Mouse (Mus musculus) neural tube, embryonic 13.5 days (tissue): ENCODE results near the gene Rimbp2. TPM values are rescaled to one million over a fixed set of nuclear protein-coding genes. Genes with fewer than 3 reads are reported as not detected.
A peak's percentile ranks its signal among the peaks of the same experiment; 100 is the strongest.

Source experiments
- ATAC-seq: fragments of 200-750 bp; cut with Nextera tagmentation; 2 replicates; pipeline ENCODE4 v1.8.0; 2017; ENCODE audit warnings: low read depth, mild to moderate bottlenecking, moderate TSS enrichment, moderate library complexity
- H3K27ac ChIP-seq: fragments of 300-500 bp; sonication (generic); replicated peaks from 2 replicates; pipeline ENCODE4 v1.5.1; 2015; ENCODE audit warnings: moderate library complexity, mild to moderate bottlenecking, inconsistent platforms
- H3K27me3 ChIP-seq: fragments of 300-500 bp; sonication (generic); 2 replicates; pipeline ENCODE4 v1.6.1; 2015; ENCODE audit warnings: mild to moderate bottlenecking, inconsistent platforms
- H3K36me3 ChIP-seq: fragments of 300-500 bp; sonication (generic); 2 replicates; pipeline ENCODE4 v1.6.1; 2015; ENCODE audit warnings: mild to moderate bottlenecking, inconsistent platforms
- H3K4me1 ChIP-seq: fragments of 300-500 bp; sonication (generic); replicated peaks from 2 replicates; pipeline ENCODE4 v1.6.1; 2015; ENCODE audit warnings: inconsistent platforms
- H3K4me2 ChIP-seq: fragments of 300-500 bp; sonication (generic); 2 replicates; pipeline ENCODE4 v1.6.1; 2015; ENCODE audit warnings: inconsistent platforms, mild to moderate bottlenecking, moderate library complexity
- H3K4me3 ChIP-seq: fragments of 300-500 bp; sonication (generic); 2 replicates; pipeline ENCODE4 v1.5.1; 2015; ENCODE audit warnings: mild to moderate bottlenecking, inconsistent platforms
- H3K9ac ChIP-seq: fragments of 300-500 bp; sonication (generic); 2 replicates; pipeline ENCODE4 v1.6.1; 2015; ENCODE audit warnings: moderate library complexity, mild to moderate bottlenecking, inconsistent platforms
- H3K9me3 ChIP-seq: fragments of 300-500 bp; sonication (generic); 2 replicates; pipeline ENCODE4 v1.6.1; 2016; ENCODE audit warnings: inconsistent platforms
- WGBS: fragments of 180-500 bp; shearing (Covaris S2); methylation state at CpG from one replicate; pipeline ENCODE4 v1.1.7; 2015; 5-methylcytosine and 5-hydroxymethylcytosine counted together
- polyA plus RNA-seq: library from polyadenylated mRNA; unstranded; fragments of >200 nt; fragmentation: Nextera tagmentation; extraction: Ambion mirVana; gene quantifications from 2 replicates; pipeline ENCODE4 v1.2.1, GENCODE M21; 2015

Gene Rimbp2
- polyA plus RNA-seq, 1 experiment from 2014 or later: 4.7 TPM

DNA sequence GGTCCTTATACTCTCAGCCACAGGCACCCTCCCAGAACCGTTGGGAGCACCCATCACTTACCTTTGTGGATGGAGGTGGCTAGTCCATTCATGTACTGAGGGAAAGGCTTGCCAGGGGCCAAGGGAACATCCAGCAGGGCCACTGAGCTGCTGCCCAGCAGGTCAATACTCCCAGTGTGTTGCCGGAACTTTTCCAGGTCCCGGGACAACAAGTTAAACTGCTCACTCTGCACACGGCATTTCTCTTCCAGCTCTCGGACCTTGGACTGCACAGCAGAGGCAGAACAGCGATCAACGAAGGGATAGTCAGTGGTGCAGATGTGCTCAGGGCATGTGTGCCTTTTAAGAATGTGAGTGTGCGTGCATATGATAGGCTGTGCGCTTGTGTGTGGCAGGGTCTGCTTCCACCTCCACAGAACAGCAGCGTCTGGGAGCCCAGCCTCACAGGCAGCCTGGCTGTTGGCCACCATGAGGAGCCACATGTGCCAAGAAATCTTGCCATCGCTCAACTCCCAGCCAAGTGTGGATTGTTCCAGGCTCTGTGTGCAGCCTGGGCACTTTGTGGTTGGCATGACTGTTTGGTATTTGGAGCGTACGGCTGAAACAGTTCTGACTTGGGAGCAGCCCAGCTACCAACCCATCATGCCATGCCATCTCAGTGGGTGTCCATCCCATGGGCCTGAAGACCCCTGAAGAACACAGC lies 146.8 kb downstream of the Rimbp2 start:
- H3K27me3 ChIP-seq: no peaks in the 10 kb centered on the region
- H3K9me3 ChIP-seq: 0 out of 2 replicates have a peak, but pooled peaks cover 4% of the 10 kb centered on the region
- H3K36me3 ChIP-seq: peaks cover 10% of the 10 kb centered on the region; the same call in 1 of the 2 replicates
- no peak overlapping the region for H3K4me2 ChIP-seq
- no peak overlapping the region for H3K4me3 ChIP-seq
- H3K4me1 ChIP-seq: peaks cover 19% of the 10 kb centered on the region
- no peak overlapping the region for H3K9ac ChIP-seq
- H3K27ac ChIP-seq: no peak overlapping the region
- 92% methylated on average over 13 of the region's 13 CpGs for WGBS
- ATAC-seq: no peak

DNA sequence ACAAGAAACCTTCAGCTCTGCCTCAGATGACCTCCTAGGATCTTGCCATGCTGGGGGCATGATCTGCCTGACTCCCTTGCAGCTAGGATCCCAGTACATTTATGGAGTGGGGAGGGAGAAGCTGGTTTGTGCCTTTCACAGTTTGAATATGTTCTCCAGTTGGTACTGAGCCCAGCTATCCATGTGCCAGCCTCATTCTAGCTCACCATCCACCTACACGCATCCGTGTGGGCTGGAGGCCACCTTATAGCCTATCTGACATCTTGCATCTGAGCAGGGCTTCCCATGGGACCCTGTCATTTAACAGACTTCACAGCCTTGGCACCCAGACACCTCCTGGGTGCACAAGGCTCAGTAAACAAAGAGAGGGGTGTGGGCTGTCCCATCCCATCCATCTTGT lies 148.2 kb downstream of the Rimbp2 start:
- H3K27ac ChIP-seq: no peak overlapping the region
- 0 out of 2 replicates have a peak, but pooled peaks cover 4% of the 10 kb centered on the region for H3K9me3 ChIP-seq
- H3K4me2 ChIP-seq: no peak overlapping the region
- WGBS: 95% methylated on average over 2 of the region's 2 CpGs
- H3K27me3 ChIP-seq: no peaks in the 10 kb centered on the region
- peaks cover 14% of the 10 kb centered on the region; the same call in 1 of the 2 replicates for H3K36me3 ChIP-seq
- H3K9ac ChIP-seq: no peak overlapping the region
- no peak for ATAC-seq
- no peak overlapping the region for H3K4me3 ChIP-seq
- H3K4me1 ChIP-seq: peaks cover 5% of the 10 kb centered on the region

DNA sequence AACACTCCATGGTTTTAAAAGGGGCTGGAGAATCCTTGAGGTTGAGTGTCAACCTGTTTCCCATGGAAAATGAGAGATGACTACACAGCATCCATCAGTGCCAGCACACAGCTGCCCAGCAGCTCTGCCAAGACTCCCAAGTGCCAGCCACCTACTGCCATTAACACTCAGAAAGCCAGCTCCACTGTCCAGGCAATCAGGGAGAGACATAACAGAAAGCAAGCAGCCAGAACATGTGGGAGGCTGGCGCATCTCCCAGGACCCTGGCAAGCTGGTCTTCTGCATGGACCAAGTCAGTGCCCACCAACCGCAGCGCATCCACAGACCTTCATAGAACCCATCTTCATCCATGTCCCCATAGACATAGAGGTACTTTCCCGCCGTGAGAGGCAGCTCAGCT lies 152.7 kb downstream of the Rimbp2 start:
- no peak for ATAC-seq

GRCm38 (mm10) chr5:128781621-128782020 lies 171.7 kb downstream of the Rimbp2 start:
- H3K36me3 ChIP-seq: peaks cover 14% of the 10 kb centered on the region; the same call in 1 of the 2 replicates
- H3K27ac ChIP-seq: no peak overlapping the region
- no peak overlapping the region for H3K4me2 ChIP-seq
- H3K27me3 ChIP-seq: no peaks in the 10 kb centered on the region
- no peak for ATAC-seq
- H3K4me3 ChIP-seq: no peak overlapping the region
- 79% methylated on average over 22 of the region's 22 CpGs for WGBS
- peaks cover 11% of the 10 kb centered on the region for H3K4me1 ChIP-seq
- H3K9me3 ChIP-seq: no peaks in the 10 kb centered on the region
- no peak overlapping the region for H3K9ac ChIP-seq

More for the DNA sequence above, 152.7 kb downstream of the Rimbp2 start:
- WGBS: 92% methylated on average over 5 of the region's 5 CpGs
- Histone ChIP-seq H3K9me3 (0 out of 2 replicates have a peak, but pooled peaks cover 7% of the 10 kb centered on the region), H3K4me3 (no peak overlapping the region), H3K9ac (no peak overlapping the region), H3K4me1 (no peaks in the 10 kb centered on the region), H3K36me3 (peaks cover 36% of the 10 kb centered on the region), H3K27ac (no peak overlapping the region), H3K4me2 (no peak overlapping the region), H3K27me3 (no peaks in the 10 kb centered on the region)

DNA sequence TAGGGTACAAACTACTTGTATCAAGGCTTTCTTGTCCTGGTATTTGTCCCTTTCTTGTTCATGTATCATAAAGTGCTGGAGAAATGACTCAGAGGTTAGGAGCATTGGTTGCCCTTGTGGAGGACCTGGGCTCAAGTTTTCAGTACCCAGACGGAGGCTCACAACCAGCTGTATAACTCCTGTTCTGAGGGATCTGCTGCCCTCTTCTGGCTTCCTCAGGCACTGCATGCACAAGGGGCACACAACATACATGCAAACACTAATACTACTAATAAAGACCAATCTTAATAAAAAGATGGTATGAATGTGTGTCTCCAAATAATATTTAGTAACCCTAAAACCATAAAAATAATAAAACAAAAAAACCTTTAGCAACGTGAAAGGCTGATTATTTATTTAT lies 176.9 kb downstream of the Rimbp2 start:
- no peak overlapping the region for H3K27ac ChIP-seq
- H3K36me3 ChIP-seq: peaks cover 40% of the 10 kb centered on the region
- no peak overlapping the region for H3K4me2 ChIP-seq
- H3K4me3 ChIP-seq: no peak overlapping the region
- H3K9me3 ChIP-seq: no peaks in the 10 kb centered on the region
- no peaks in the 10 kb centered on the region for H3K27me3 ChIP-seq
- H3K9ac ChIP-seq: no peak overlapping the region
- no peaks in the 10 kb centered on the region for H3K4me1 ChIP-seq
- no peak for ATAC-seq
- 70% methylated on average over 2 of the region's 2 CpGs for WGBS

- Histone ChIP-seq H3K27ac (0 out of 2 replicates have a peak overlapping the region, but pooled peaks have one; percentile 24), H3K27me3 (no peaks in the 10 kb centered on the region), H3K36me3 (peaks cover 27% of the 10 kb centered on the region), H3K9me3 (no peaks in the 10 kb centered on the region), H3K4me2 (peak overlapping the region; percentile 35), H3K4me1 (peaks cover 7% of the 10 kb centered on the region), H3K9ac (no peak overlapping the region), H3K4me3 (no peak overlapping the region)
- WGBS: 9% methylated on average over 10 of the region's 10 CpGs
- ATAC-seq: peak; percentile 43; the same call in 1 of the 2 replicates
These were observed 184.2 kb downstream of the Rimbp2 start for GRCm38 (mm10) chr5:128769026-128769631.

GRCm38 (mm10) chr5:128761118-128761517 lies 192.2 kb downstream of the Rimbp2 start:
- Histone ChIP-seq H3K36me3 (no peaks in the 10 kb centered on the region), H3K27ac (no peak overlapping the region), H3K27me3 (no peaks in the 10 kb centered on the region), H3K4me2 (no peak overlapping the region), H3K4me1 (peaks cover 12% of the 10 kb centered on the region), H3K9me3 (no peaks in the 10 kb centered on the region), H3K4me3 (no peak overlapping the region), H3K9ac (no peak overlapping the region)
- 37% methylated on average over 8 of the region's 8 CpGs for WGBS
- ATAC-seq: no peak

DNA sequence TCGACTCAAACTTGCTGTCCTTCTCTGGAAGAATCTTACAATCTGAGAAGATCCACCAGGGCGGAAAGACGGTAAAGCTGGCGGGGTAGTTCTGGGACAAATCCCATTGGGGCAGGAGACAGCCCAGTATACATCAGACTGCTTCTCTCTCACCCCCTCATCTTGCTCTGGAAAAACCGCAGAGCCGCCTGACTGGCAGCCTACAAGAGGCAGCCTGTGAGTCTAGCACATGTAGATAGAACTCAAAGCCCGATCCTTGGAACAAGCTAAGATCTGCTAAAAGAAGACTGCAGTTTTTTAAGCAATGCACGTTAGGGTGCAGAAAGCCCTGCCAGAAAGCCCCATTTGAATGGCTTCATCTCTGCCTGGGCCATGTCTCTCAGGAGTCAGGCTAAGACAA lies 207.0 kb downstream of the Rimbp2 start:
- Histone ChIP-seq H3K36me3 (no peaks in the 10 kb centered on the region), H3K27ac (no peak overlapping the region), H3K9me3 (no peaks in the 10 kb centered on the region), H3K4me3 (no peak overlapping the region), H3K9ac (no peak overlapping the region), H3K4me1 (peaks cover 10% of the 10 kb centered on the region; the same call in 1 of the 2 replicates), H3K4me2 (no peak overlapping the region), H3K27me3 (no peaks in the 10 kb centered on the region)
- ATAC-seq: no peak
- 83% methylated on average over 8 of the region's 8 CpGs for WGBS

- 78% methylated on average over 9 of the region's 9 CpGs for WGBS
- H3K27me3 ChIP-seq: no peaks in the 10 kb centered on the region
- H3K4me3 ChIP-seq: no peak overlapping the region
- H3K4me2 ChIP-seq: no peak overlapping the region
- H3K9ac ChIP-seq: no peak overlapping the region
- H3K9me3 ChIP-seq: no peaks in the 10 kb centered on the region
- no peak overlapping the region for H3K27ac ChIP-seq
- no peaks in the 10 kb centered on the region for H3K36me3 ChIP-seq
- H3K4me1 ChIP-seq: peaks cover 10% of the 10 kb centered on the region; the same call in 1 of the 2 replicates
- no peak for ATAC-seq
These were observed 208.1 kb downstream of the Rimbp2 start for GRCm38 (mm10) chr5:128745206-128745605.

DNA sequence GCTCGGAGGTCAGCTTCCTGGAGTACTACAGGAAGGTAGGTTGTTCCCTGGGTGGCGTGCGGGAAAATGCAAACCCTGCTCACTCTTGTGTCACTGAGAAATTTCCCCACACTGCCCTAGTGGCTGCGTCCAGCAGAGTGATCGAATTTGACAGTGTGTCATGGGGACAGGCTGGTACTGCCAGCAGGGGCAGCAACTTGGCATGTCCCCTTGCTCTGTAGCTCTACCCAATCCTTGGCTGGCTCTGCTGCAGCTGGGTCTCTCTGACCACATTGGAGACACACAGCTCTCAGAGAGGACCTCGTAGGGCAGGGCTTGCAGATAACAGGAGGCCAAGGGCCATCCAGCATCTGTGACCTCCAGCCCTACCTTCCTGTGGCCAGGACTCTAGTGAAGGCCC lies 208.9 kb downstream of the Rimbp2 start:
- H3K27ac ChIP-seq: no peak overlapping the region
- H3K4me2 ChIP-seq: no peak overlapping the region
- H3K4me1 ChIP-seq: peaks cover 18% of the 10 kb centered on the region
- H3K4me3 ChIP-seq: no peak overlapping the region
- H3K36me3 ChIP-seq: no peaks in the 10 kb centered on the region
- no peaks in the 10 kb centered on the region for H3K9me3 ChIP-seq
- H3K9ac ChIP-seq: no peak overlapping the region
- WGBS: 91% methylated on average over 6 of the region's 6 CpGs
- ATAC-seq: no peak
- no peaks in the 10 kb centered on the region for H3K27me3 ChIP-seq

DNA sequence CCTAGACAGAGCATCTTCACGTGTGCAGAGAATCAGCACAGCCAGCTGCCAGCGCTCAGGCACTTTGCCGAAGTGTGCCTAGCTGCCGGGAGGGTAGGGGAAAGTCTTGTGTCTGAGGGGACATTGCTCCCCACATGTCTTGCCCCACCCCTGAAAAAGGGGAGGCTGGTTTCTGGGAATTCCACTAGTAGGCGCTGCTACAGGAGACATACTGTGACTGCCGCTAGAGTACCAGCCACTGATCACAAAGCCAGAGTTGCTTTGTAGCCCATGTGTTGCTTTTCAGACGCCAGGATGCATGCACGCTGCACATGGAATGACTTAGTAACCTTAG lies 213.5 kb downstream of the Rimbp2 start:
- no peak overlapping the region for H3K4me3 ChIP-seq
- WGBS: 34% methylated on average over 8 of the region's 8 CpGs
- H3K9ac ChIP-seq: no peak overlapping the region

DNA sequence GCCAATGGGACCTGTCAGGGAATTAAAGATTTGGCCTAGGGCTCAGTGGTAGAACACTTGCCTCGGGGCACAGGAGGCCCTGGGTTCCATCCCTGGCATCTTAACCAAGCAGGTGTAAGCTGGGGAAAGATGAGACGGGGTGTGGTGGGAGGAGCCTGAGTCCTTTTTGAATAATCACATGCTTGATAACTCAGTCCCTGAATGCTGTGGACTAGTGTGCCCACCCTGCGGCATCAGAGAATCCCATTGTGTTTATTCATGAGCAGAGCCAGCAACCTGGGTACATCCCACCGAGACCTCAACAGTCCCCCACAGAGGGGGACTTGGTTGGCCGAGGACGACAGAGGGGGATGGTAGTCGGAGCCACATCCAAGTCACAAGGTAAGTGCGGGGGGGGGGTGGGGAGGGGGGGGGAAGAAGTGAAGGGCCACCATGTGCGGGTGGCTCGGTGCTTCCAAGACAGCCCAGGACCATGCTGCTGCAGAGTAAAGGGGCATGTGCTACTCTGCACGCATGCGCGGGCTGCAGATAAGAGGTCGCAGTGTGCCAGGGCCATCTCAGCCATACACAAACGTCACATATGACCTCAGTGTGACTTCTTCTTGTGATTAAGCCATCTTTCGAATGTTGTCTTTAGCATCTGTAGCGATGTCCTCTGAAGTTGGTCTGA lies 214.0 kb downstream of the Rimbp2 start:
- peak; percentile 75; the same call in 1 of the 2 replicates for ATAC-seq
- Histone ChIP-seq H3K9ac (no peak overlapping the region), H3K9me3 (no peaks in the 10 kb centered on the region), H3K4me1 (peaks cover 13% of the 10 kb centered on the region; the same call in 1 of the 2 replicates), H3K4me3 (no peak overlapping the region), H3K4me2 (peak overlapping the region; percentile 24), H3K27ac (no peak overlapping the region), H3K36me3 (no peaks in the 10 kb centered on the region), H3K27me3 (no peaks in the 10 kb centered on the region)
- 29% methylated on average over 14 of the region's 17 CpGs for WGBS

More for the DNA sequence above, 213.5 kb downstream of the Rimbp2 start:
- ATAC-seq: 0 out of 2 replicates have a peak, but pooled peaks have one; percentile 27
- H3K4me2 ChIP-seq: peak overlapping the region; percentile 24
- H3K27ac ChIP-seq: no peak overlapping the region
- H3K9me3 ChIP-seq: no peaks in the 10 kb centered on the region
- peaks cover 13% of the 10 kb centered on the region; the same call in 1 of the 2 replicates for H3K4me1 ChIP-seq
- H3K27me3 ChIP-seq: no peaks in the 10 kb centered on the region
- H3K36me3 ChIP-seq: no peaks in the 10 kb centered on the region
